Mouse (Mus musculus) activated CD4-positive, CD25-positive, alpha-beta regulatory T cell (primary cell): ENCODE measurements around the gene Klk1. TPM values are rescaled to one million over a fixed set of nuclear protein-coding genes. Genes with fewer than 3 reads are reported as not detected.

Experiments
- polyA plus RNA-seq, 2 experiments: library from polyadenylated mRNA; unstranded; fragments of 100-300 nt; shearing (Covaris generic); gene quantifications; one replicate each; pipeline ENCODE4 v1.2.1; 2017

Klk1 gene
- under 1 TPM in 1 of 2 experiments, not detected in 1; 0.60 TPM for polyA plus RNA-seq

GRCm38 (mm10) chr7:44225076-44225475 lies at the start of gene Klk1:
Gene Klk1 (plus strand): TSS chr7:44225360.

GRCm38 (mm10) chr7:44187936-44188335 lies 37.2 kb upstream of the Klk1 start, which contains the start of gene Klk1b24:
Gene Klk1b24 (plus strand): TSS chr7:44188236.

GRCm38 (mm10) chr7:44197891-44198290 lies 27.3 kb upstream of the Klk1 start, which contains the start of gene Klk1b3:
Gene Klk1b3 (plus strand): TSS chr7:44198191.

GRCm38 (mm10) chr7:44207135-44207534 lies 18.0 kb upstream of the Klk1 start, which contains the start of gene Klk1b4:
Gene Klk1b4 (plus strand): TSS chr7:44207435.

GRCm38 (mm10) chr7:44215645-44216044 lies 9.5 kb upstream of the Klk1 start, which contains the start of gene Klk1b5:
Gene Klk1b5 (plus strand): TSS chr7:44215945.

GRCm38 (mm10) chr7:44235909-44236308 lies 10.7 kb downstream of the Klk1 start, which contains the start of gene Gm36864:
Gene Gm36864 (plus strand): TSS chr7:44236177.

DNA sequence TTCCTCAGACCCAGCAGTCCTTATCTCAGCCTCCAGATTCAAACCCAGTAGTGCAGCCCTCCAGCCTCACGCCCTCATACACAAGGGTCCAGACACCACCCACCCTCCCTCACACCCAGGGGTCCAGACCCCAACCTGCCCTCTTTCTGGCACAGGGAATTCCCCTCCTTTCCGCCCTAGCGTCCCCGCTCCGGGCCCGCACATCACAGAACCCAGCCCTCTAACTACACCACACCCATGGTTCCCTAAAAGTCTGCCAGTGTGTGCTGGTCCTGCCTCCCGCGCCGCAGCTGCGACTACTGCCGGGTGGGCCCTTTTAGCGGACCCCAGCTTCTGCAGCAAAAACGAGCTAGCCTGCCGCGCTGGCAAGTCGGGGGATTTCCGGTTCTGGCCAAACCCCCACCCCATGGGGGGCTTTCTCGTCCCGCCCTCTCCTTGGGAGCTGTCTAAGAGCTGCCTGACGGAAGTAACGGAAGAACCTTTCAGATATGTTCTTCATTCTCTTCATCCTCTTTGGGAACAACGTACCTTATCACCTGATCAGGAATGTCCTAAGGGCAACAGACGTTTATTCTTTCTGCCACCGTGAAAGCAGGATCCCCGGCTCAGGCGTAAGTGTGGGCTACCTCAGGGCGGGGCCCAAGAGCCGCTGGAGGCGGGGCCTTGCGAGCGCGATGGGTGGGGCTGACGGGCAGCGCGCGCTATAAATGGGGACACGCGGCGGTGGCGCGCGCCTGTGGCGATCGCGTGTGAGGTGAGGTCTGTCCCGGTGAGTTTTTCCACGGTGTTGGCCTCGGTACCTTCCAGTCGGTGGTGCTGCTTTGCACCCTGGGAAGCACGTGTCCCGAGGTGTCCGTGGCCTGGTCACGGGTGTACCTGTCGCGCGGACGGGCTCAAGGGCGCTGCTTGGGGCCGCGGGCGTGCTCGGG lies 21.2 kb downstream of the Klk1 start, which contains the start of the genes 1700028J19Rik and 2410002F23Rik:
Gene 1700028J19Rik, minus strand, starts transcription at position 641 of the 929 bp plus-strand sequence.
Gene 2410002F23Rik, plus strand, starts transcription at position 668 of the 929 bp plus-strand sequence.

GRCm38 (mm10) chr7:44257278-44257677 lies 32.1 kb downstream of the Klk1 start, which contains the start of gene Acp4:
Gene Acp4 (minus strand): TSS chr7:44257378.

DNA sequence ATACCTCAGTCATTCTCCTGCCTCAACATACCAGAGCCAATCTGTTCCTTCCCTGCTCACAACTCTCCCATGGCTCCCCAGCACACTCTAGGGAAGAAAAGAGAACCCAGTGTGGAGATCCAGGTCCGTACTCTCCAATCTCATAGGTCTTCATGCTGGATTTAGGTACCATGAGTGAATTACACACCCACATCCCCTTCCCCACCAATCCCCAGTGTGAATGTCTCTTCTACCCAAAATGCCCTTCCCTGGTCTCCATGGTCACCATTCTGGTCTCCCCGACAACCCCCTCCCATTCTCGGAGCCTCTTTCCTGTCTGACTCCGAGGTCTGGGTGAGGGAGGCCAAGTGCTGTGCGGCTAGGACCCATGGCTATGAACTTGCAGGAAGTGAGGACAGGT lies 36.0 kb downstream of the Klk1 start, which contains the start of gene Gm15517:
Gene Gm15517, plus strand, starts transcription at position 301 of the 400 bp plus-strand sequence.

Other genes with a start within 250 kb of the Klk1 start
- gene Klk1b9, start 249.3 kb upstream of the Klk1 start, polyA plus RNA-seq: 1 to 10 TPM in 1 of 2 experiments, under 1 TPM in 1; 0.31 to 2.0 TPM
- not detected for gene Klk1b11, start 229.5 kb upstream of the Klk1 start, polyA plus RNA-seq
- not detected for gene Klk1b26, start 213.2 kb upstream of the Klk1 start, polyA plus RNA-seq
- gene Klk1b27, start 173.1 kb upstream of the Klk1 start, polyA plus RNA-seq: 1 to 10 TPM; 1.0 to 3.3 TPM
- gene Klk1b21, start 123.0 kb upstream of the Klk1 start, polyA plus RNA-seq: not detected
- not detected for gene Klk1b22, start 112.7 kb upstream of the Klk1 start, polyA plus RNA-seq
- not detected for gene Klk1b16, start 88.6 kb upstream of the Klk1 start, polyA plus RNA-seq
- not detected for gene Klk1b24, start 37.1 kb upstream of the Klk1 start, polyA plus RNA-seq
- gene Klk1b3, start 27.2 kb upstream of the Klk1 start, polyA plus RNA-seq: not detected
- not detected for gene Klk1b4, start 17.9 kb upstream of the Klk1 start, polyA plus RNA-seq
- gene Klk1b5, start 9.4 kb upstream of the Klk1 start, polyA plus RNA-seq: not detected
- not detected for gene Gm36864, start 10.8 kb downstream of the Klk1 start, polyA plus RNA-seq
- 1 to 10 TPM; 1.1 to 2.5 TPM for gene 1700028J19Rik, start 21.3 kb downstream of the Klk1 start, polyA plus RNA-seq
- gene 2410002F23Rik, start 21.4 kb downstream of the Klk1 start, polyA plus RNA-seq: 100 to 1,000 TPM in 1 of 2 experiments, 10 to 100 TPM in 1; 86.7 to 118 TPM
- gene Acp4, start 32.0 kb downstream of the Klk1 start, polyA plus RNA-seq: not detected
- gene Gm15517, start 36.1 kb downstream of the Klk1 start, polyA plus RNA-seq: not detected
- under 1 TPM; 0.14 to 0.81 TPM for gene Clec11a, start 81.5 kb downstream of the Klk1 start, polyA plus RNA-seq
- under 1 TPM; 0.02 to 0.10 TPM for gene Shank1, start 84.9 kb downstream of the Klk1 start, polyA plus RNA-seq
- not detected for gene Syt3, start 158.7 kb downstream of the Klk1 start, polyA plus RNA-seq
- gene 1700008O03Rik, start 160.5 kb downstream of the Klk1 start, polyA plus RNA-seq: not detected
- gene Lrrc4b, start 203.7 kb downstream of the Klk1 start, polyA plus RNA-seq: under 1 TPM in 1 of 2 experiments, not detected in 1; 0.14 TPM
- gene Aspdh, start 240.0 kb downstream of the Klk1 start, polyA plus RNA-seq: not detected
- 10 to 100 TPM; 52.4 to 75.0 TPM for gene Josd2, start 242.6 kb downstream of the Klk1 start, polyA plus RNA-seq